Mouse (Mus musculus) left cerebral cortex, adult 2 months (tissue): ENCODE measurements around the gene Chml. TPM values are rescaled to one million over a fixed set of nuclear protein-coding genes. Genes with fewer than 3 reads are reported as not detected.

Experiments used
- DNase-seq, 2 experiments: peaks; one replicate each; pipeline ENCODE4 v3.0.0; 2021 to 2022; ENCODE audit warnings: low spot score in 2 of 2, mixed read lengths in 1 of 2; ENCODE audit errors: extremely low spot score in 1 of 2
- H3K27ac ChIP-seq: fragments of 200-600 bp; 2 replicates; pipeline ENCODE4 v1.8.1; 2022
- H3K4me3 ChIP-seq: fragments of 200-600 bp; 2 replicates; pipeline ENCODE4 v1.8.1; 2022
- CTCF ChIP-seq: fragments of 200-600 bp; IDR thresholded peaks from 2 replicates; pipeline ENCODE4 v1.8.1; 2022; ENCODE audit warnings: antibody characterized with exemption, mild to moderate bottlenecking, moderate library complexity
- intact Hi-C: fragments of 180-260 bp; cut with DNase I; formaldehyde crosslinking; loops from one replicate; pipeline ENCODE4 v1.15.1; 2025
- long read RNA-seq, 2 experiments: library from polyadenylated mRNA; stranded (forward); transcript quantifications; one replicate each; pipeline ENCODE4 v2.0.0; 2021; ENCODE audit warnings: borderline mapping rate in 2 of 2
- total RNA-seq, 2 experiments: library from RNA; stranded (reverse); gene quantifications; 2 replicates each; pipeline ENCODE4 v1.2.3; 2021

Chml gene
- total RNA-seq = 10 to 100 TPM in 1 of 2 experiments, 1 to 10 TPM in 1; 10.0 to 10.1 TPM
- long read RNA-seq, experiment 1, full-length matches to known transcripts = 5 of 6 reads
- long read RNA-seq, experiment 1, partial matches to known transcripts = 0 of 6 reads
- long read RNA-seq, experiment 1, other reads (novel, unspliced or antisense) = 1 of 6 reads
- long read RNA-seq, experiment 2, full-length matches to known transcripts = 2 of 3 reads
- long read RNA-seq, experiment 2, partial matches to known transcripts = 0 of 3 reads
- long read RNA-seq, experiment 2, other reads (novel, unspliced or antisense) = 1 of 3 reads

- peak within 1 kb of the TSS; percentile 80 for H3K27ac ChIP-seq
- peak within 1 kb of the TSS; percentile 89 for H3K4me3 ChIP-seq
- TF ChIP-seq CTCF = no peak
- intact Hi-C loops = loop anchor here (1.0 to 5.0 kb wide), 2 partner anchors 67 to 190 kb away; partner anchors contain the start of genes Exo1 and Fh1
- DNase-seq = peak; percentile 95 to 97
These were observed at the start of gene Chml, which contains the start of gene Opn3 for GRCm38 (mm10) chr1:175692246-175692996. Chml (minus strand) TSS chr1:175692901. Opn3 (minus strand) TSS chr1:175692776.

GRCm38 (mm10) chr1:175725771-175726170, 33.1 kb upstream of the Chml start:
- DNase-seq = no peak
- intact Hi-C loops = no loop called here
- Histone ChIP-seq H3K4me3 (no peak overlapping the region), H3K27ac (no peak overlapping the region)
- TF ChIP-seq CTCF = no peak

DNA sequence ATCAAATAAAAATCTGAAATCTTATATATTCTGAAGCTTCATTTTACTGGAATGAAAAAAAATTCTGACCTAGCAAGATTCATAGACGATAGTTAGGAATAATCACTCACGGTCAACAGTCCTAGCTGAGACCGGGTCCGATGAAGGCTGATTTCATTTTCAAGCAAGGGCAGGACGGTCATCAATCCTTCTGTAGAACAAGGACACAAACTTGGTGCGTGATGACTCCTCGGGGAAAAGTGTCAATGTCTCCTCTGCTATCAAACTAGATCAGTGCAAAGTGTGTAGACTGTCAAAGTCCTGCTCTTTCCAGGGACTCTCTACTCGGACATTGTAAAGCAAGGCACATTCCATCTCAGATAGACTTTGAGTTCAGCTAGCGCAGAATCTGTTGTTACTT, 24.1 kb upstream of the Chml start:
- H3K4me3 ChIP-seq = no peak overlapping the region
- no peak overlapping the region for H3K27ac ChIP-seq
- TF ChIP-seq CTCF = no peak
- intact Hi-C loops = no loop called here
- DNase-seq = no peak

GRCm38 (mm10) chr1:175712338-175712909, 19.7 kb upstream of the Chml start:
- TF ChIP-seq CTCF = no peak
- intact Hi-C loops = no loop called here
- no peak overlapping the region for H3K27ac ChIP-seq
- H3K4me3 ChIP-seq = no peak overlapping the region
- no peak for DNase-seq

- intact Hi-C loops = no loop called here
- no peak for DNase-seq
- no peak for TF ChIP-seq CTCF
These were observed 15.3 kb upstream of the Chml start for GRCm38 (mm10) chr1:175708013-175708412.

GRCm38 (mm10) chr1:175707599-175707998, 14.9 kb upstream of the Chml start:
- intact Hi-C loops = no loop called here
- no peak for TF ChIP-seq CTCF
- Histone ChIP-seq H3K4me3 (no peak overlapping the region), H3K27ac (no peak overlapping the region)
- DNase-seq = no peak

More at GRCm38 (mm10) chr1:175708013-175708412, 15.3 kb upstream of the Chml start:
- no peak overlapping the region for H3K4me3 ChIP-seq
- no peak overlapping the region for H3K27ac ChIP-seq

GRCm38 (mm10) chr1:175701145-175701544, 8.4 kb upstream of the Chml start:
- no peak overlapping the region for H3K4me3 ChIP-seq
- DNase-seq = no peak
- no peak for TF ChIP-seq CTCF
- intact Hi-C loops = no loop called here
- no peak overlapping the region for H3K27ac ChIP-seq

DNA sequence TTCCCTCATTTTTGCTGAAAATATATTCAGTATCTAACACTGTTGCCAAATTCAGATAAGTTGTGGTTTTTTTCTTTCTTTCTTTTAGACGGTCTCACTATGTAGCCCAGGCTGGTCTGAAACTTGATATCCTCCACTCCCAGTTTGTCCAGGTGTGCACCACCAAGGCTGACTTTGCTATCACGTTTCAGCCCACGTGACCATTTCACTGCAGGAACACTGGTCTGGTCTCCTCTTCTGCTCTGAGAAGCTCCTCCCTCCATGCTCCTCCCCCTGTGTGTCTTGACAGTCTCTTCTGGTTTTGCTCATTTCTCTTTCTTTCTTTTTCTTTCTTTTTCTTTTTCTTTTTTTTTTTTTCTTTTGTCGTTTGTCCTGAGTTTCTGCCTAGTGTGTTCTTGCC, 7.1 kb upstream of the Chml start:
- TF ChIP-seq CTCF = no peak
- Histone ChIP-seq H3K27ac (no peak overlapping the region), H3K4me3 (no peak overlapping the region)
- DNase-seq = no peak
- intact Hi-C loops = no loop called here

DNA sequence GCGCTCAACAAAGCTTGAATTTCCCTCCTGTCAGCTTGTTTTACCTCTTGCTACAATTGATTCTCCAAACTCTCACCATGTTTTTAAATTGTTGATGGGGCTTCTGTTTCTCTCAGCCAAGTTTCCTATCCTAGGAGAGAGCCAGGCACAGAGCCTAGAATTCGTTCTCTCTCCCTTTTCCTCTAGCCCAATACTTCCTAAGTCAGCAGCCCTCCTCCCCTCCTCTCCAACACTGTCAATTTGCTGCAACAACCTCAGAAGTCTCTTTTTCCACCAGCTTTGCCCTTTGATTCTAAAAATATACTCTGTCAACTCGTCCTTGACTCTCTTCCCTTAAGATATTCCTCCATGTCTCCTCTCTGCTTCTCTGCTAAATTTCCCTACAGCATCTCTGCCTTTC, 6.7 kb upstream of the Chml start:
- no peak for TF ChIP-seq CTCF
- Histone ChIP-seq H3K27ac (no peak overlapping the region), H3K4me3 (no peak overlapping the region)
- intact Hi-C loops = no loop called here
- no peak for DNase-seq

DNA sequence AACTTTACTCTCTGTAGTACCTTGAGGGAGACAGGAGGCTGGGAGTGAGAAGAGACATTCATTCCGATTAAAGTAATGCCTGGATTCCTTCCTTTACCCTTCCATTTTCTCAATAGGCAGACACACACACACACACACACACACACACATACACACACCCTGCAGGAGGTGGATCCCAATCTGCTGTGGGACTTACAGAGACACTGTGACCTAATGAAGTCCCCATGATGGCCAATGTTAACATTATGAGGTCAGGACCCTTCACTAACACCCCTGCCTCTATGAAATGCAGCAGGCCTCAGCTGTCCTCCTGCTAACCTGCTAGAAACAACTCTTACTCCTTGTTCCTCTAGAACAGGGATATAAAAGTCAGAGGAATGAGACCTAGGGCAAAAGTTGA, 5.6 kb upstream of the Chml start, which contains the start of gene Wdr64:
Gene Wdr64 (plus strand): TSS at position 301 of the 400 bp plus-strand sequence.
- intact Hi-C loops = no loop called here
- no peak for TF ChIP-seq CTCF
- Histone ChIP-seq H3K27ac (no peak within 1 kb of the TSS), H3K4me3 (no peak within 1 kb of the TSS)
- DNase-seq = no peak

DNA sequence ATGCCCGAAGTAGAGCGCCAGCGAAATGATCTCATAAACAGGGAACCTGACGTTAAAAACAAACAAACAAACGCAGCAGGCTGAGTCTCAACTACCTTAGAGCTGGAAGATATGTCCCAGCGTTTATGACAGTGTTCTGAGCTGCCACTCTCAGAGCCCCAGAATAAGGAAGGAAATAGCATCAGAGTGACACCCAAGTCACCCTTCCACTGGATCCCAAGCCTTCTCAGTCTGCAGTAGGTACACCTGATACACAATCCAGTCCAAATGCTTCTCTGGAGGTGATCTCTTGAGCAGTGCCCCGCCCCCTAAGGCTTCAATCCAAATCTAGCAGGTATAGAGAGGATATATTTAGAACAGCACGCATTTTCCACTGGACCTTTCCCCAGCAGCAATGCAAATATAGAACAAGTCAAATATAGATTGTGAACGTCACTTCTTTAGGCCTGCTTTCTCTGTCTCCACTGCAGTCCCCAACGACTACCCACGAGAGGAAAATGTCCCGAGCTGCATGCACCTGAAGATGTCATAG, 794 bp upstream of the Chml start:
- H3K4me3 ChIP-seq = peak overlapping the region; percentile 89
- DNase-seq = no peak
- intact Hi-C loops = loop anchor here (5.0 kb wide), 1 partner anchor 189 kb away; the partner anchor contains the start of gene Exo1
- H3K27ac ChIP-seq = no peak overlapping the region
- TF ChIP-seq CTCF = no peak

GRCm38 (mm10) chr1:175692997-175693361, 278 bp upstream of the Chml start:
- no peak for TF ChIP-seq CTCF
- Histone ChIP-seq H3K27ac (0 out of 2 replicates have a peak overlapping the region, but pooled peaks have one; percentile 59), H3K4me3 (peak overlapping the region; percentile 89)
- intact Hi-C loops = loop anchor here (1.0 to 5.0 kb wide), 2 partner anchors 68 to 189 kb away; partner anchors contain the start of genes Exo1 and Fh1
- DNase-seq = no peak
